15 mouse cellular contexts compared by ENCODE assay signal in genomic region chr9:21806363-21806762, GRCm38 (mm10). TPM values are rescaled to one million over a fixed set of nuclear protein-coding genes. Genes with fewer than 3 reads are reported as not detected.
"Had no signal": no experiment of that assay in that cellular context is flagged by ENCODE, and none has a peak within 500 bp of the region (broad histone marks: within the 10 kb centered on the region; RNA-seq: fewer than 3 reads in every experiment).

No protein-coding gene starts in this region.

- H3K9ac ChIP-seq: limb, embryonic 12.5 days; neural tube, embryonic 12.5 days had no signal

- H3K27me3 ChIP-seq: limb, embryonic 12.5 days; neural tube, embryonic 12.5 days had no signal

- H3K4me3 ChIP-seq: limb, embryonic 12.5 days; myocyte; neural tube, embryonic 12.5 days had no signal

- DNase-seq: kidney, adult 8-10 months; kidney, postnatal 36 days; layer of hippocampus, adult 9-11 months; lung, adult 18-20 months; midbrain, embryonic 14.5 days; thymus, postnatal 36 days had no signal

- ATAC-seq: intestine, postnatal 0 days had no signal

- H3K4me2 ChIP-seq: limb, embryonic 12.5 days; neural tube, embryonic 12.5 days had no signal

- H3K36me3 ChIP-seq: neural tube, embryonic 12.5 days had no signal

- H3K9me3 ChIP-seq: limb, embryonic 12.5 days; neural tube, embryonic 12.5 days had no signal

- H3K27ac ChIP-seq: kidney, postnatal 0 days; limb, embryonic 12.5 days; neural tube, embryonic 12.5 days had no signal

RNA-seq across cellular contexts. Expression of gene Angptl8, which starts 28.9 kb away (rescaled TPM):
- total RNA-seq: layer of hippocampus, adult 18-20 months; left cerebral cortex, postnatal 36 days; megakaryocyte-erythroid progenitor cell, adult 5-6 weeks; neutrophil, adult 5-6 weeks had no signal
- polyA plus RNA-seq: myocyte had no signal
